Mouse (Mus musculus) CD4-positive, CD25-positive, alpha-beta regulatory T cell, adult 2 months (primary cell): Measurements from ENCODE around the gene Tmem86a.
A peak's percentile ranks its signal among the peaks of the same experiment; 100 is the strongest.

Experiments used
- DNase-seq: peaks from one replicate; pipeline ENCODE4 v3.0.0-alpha.2; 2012; ENCODE audit warnings: low read depth, low spot score

Gene Tmem86a

DNA sequence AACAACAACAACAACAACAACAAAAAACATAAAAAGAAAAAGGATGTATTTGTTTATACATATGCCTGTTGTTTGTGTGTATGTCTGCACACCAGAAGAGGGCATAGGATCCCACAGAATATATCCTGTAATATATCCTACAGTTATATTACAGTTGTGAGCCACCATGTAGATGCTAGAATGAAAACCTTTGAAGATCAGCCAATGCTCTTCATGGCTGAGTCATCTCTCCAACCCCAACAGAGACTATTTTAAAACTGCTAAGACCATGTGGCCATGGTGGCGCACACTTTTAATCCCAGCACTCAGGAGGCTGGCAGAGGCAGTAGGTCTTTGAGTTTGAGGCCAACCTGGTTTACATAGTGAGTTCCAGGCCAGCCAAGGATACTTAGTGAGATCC lies 22.9 kb upstream of the Tmem86a start:
- DNase-seq: no peak

DNA sequence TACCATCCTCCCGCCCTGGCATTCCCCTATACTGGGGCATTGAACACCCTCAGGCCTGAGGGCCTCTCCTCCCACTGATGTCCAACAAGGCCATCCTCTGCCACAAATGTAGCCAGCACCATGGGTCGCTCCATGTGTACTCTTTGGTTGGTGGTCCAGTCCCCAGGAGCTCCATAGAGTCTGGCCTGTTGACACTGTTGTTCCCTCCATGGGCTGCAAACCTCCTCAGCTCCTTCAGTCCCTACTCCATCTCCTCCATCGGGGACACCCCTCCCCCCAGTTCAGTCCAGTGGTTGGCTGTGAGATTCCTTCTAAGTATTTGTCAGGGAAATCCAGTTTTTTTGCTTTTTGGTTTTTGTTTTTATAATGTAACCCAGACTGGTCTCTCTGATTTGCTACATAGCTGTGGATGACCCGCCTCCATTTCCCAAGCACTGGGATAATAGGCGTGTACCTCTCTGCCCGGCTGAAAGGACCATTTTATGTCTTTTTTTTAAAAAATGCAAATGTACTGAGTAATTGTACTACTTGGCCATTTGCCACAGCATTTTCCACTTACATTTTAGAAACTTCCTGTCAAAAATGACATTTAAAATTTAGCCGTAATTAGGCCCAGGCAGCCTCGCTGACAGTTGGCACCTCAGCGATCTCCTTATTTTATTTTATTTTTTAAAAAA lies 19.7 kb upstream of the Tmem86a start:
- DNase-seq: peak; percentile 53

DNA sequence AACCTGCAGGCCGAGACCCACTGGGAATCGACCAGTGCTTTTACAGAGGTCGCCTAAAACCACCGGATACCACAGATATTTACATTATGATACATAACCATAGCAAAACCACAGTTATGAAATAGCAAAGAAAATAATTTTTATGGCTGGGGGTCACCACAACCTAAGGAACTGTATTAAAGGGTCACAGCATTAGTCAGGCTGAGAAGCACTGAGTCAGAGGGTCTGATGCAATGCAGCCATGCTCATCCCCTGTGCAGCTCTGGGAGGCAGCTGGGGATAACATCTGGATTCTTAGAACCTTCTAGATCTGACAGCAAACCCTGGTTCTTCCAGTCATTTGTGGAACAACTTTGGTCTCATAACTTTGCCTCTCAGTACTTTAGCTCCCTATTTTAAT lies 19.0 kb upstream of the Tmem86a start:
- DNase-seq: no peak

DNA sequence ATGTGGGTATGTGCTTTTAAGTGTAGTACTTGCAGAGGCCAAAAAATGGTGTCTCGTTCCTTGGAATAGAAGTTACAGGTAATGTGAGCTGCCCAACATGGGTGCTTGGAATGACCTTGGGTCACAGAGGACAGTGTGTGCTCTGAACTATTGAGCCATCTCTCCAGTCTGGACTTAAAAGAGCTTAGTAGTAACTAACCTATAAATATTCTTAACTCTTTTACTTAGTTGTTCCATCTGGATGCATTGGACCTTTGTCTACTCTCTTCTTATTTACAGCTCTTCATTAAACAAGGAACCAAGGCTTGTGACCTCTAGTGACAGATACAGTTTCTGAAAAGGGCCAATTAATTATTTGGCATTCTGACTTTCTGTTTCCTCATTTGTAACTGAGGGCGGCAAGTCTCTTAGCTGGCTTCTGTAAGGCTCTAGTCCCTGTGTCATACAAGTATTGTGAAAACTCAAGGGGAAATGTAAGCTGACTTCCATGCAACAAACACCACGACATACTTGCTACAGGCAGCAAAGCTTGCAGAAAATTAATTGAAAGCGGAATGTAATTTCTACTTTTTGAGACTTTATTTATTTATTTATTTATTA lies 15.5 kb upstream of the Tmem86a start:
- DNase-seq: no peak

DNA sequence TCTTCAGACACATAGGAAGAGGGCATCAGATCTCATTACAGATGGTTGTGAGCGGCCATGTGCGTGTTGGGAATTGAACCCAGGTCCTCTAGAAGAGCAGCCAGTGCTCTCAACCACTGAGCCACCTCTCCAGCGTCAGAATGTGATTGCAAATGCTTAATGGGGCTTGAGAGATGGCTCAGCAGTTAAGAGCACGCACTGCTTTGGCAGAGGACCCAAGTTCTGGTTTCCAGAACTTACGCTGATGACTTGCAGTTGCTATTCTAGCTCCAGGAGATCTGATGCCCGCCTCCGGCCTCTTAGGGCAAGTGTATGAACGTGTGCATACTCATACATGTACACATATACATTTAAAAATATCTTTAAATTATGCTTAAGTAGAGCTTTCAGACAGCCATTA lies 15.0 kb upstream of the Tmem86a start:
- no peak for DNase-seq

DNA sequence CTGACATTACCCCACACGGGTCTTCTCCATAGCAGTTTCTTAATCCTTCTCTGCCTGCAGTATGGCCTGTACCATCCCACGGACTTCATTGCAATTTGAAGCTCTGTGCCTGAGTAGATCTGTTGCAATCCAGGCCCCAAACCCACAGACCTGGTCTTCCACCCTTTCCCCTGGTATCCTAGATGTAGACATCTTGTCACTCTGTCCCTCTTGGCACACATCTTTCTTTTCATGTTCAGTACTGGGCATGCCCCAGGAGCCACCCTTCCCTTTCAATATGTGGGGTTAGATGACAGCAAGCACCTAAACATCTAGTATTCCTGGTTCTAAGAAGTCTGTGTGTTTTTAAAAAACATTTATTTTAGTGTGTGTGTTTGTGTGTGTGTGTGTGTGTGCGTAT lies 8.7 kb upstream of the Tmem86a start:
- DNase-seq: no peak

DNA sequence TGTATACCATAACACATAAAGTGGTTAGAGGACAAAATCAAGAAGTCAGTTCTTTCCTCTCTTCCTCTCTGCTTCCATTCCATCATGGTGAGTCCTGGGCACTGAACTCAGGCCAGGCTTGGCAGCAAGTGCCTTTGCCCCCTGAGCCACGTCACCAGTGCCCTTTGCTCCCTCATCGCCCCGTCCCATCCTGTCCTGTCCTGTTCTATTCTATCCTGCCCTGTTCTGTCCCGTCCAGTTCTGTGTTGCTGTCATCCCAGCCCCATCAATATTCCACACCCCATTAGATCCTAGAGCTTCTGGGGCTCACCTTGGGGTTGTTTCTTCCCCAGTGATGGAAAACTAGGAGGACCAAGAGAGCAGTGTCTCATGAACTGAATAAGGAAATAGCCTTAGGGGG lies 8.3 kb upstream of the Tmem86a start:
- DNase-seq: no peak

DNA sequence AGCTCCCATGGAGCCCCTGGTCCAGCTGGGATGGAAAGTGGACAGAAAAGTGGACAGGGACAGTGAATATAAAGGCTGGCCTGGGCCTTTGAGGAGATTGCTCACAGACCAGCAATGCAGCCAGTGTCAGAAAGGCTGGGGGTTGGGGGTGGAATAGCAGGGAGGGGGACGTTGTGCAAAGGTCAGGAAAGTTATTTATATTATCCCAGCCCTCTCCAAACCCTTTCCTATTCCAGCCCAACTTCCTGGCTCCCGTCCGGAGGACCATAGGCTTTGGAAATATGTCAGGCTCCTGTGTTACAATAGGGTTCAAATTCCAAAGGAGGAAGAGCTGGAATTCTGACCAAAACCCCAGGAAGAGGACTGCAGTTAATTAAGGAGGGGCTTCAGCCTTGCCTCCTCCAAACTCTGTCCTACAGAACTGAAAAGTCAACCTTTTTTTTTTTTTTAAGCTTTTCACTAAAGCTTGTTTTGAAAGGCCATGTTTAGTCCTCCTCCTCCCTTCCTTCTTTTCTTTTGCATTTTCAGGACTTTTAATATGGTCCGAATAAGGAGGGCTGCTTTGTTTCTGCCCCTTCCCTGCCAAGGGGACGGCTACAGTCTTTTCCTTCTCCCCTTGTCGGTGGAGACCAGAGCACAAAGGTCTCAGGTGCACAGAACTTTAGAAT lies 7.4 kb upstream of the Tmem86a start:
- no peak for DNase-seq

DNA sequence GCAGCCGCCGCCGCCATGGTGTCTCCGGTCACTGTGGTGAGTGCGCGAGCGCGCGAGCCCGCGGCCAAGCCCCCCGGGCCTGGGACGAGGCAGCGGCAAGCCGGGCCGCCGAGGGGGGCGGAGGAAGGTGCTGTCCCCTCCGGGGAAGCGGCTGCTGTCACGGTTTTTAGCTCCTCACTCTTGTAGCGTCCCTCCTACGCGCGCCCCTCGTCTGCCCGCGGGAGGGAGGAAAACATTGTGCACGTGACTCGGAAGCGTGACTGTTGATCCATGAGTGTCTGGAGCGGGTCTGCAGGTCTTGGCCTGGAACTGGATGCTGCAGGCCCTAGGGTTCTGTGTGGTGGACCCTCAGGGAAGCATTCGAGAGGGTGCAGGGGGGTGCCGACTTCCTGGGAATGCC lies 365 bp downstream of the Tmem86a start:
- DNase-seq: peak; percentile 85

DNA sequence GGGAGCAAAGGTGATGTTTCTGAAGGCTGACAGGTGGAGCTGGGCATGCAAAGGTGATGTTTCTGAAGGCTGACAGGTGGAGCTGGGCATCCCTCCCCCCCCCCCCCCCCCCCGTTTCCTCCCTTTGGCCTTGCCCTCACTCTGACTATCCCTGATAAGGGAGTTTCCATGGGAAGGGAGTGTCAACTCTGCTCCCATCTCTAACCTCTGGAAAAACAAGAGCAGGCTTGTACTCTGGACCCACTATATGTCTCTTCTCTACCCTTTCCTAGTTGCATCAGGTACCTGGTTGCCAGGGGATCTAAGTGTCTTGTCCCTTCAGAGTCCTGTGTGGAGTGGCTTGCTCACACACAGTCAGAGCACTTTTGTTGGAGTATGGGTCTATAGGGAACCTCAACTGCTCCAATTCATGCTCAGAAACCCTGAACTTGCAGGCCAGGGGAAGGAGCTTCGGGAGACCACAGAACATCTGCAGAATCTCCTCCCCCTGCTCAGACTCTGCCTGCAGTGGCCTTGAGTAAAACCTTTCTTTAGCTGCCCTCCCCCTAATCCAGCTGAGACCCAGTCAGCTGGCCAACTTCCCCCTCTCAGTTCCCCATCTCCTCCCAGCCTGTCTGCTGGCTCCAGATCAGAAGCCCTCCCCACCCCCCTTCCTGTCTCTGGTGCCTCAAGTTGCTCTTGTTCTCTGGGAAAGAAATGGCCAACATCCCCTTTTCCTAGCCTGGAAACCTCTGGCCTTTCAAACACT lies 1.2 kb downstream of the Tmem86a start:
- peak; percentile 14 for DNase-seq

DNA sequence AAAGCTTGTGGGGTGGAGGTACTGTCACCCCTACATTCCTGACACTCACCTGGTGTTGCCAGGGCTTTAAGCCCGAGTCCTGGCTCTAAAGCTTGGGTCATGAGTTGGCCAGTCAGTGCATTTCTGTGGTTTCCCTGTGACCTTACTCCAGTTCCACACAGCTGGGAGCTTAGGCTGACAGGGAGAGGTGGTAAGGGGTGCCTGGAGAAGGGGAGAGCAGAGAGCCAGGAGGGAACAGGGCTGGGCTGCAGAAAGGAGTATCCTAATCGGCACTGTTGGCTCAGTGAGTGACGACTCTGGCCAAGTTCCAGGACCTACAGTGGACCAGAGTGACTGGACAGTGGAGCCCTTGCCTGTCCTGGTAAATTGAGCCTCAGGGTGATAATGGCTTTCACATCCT lies 1.9 kb downstream of the Tmem86a start:
- no peak for DNase-seq

DNA sequence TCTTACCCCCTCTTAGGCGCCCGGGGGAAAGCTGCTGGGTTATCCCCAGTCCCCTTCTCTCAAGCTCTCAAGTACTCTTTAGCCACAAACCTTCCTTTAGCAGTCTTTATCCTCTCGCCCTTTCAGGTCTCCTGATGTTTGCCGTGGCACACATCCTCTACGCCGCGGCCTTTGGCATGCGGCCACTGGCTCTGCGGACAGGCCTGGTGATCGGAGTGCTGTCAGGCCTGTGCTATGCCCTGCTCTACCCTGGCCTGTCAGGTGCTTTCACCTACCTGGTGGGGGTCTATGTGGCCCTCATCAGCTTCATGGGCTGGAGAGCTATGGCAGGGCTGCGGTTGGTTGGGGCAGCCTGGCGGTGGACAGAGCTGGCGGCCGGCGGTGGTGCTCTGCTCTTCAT lies 2.9 kb downstream of the Tmem86a start:
- no peak for DNase-seq

DNA sequence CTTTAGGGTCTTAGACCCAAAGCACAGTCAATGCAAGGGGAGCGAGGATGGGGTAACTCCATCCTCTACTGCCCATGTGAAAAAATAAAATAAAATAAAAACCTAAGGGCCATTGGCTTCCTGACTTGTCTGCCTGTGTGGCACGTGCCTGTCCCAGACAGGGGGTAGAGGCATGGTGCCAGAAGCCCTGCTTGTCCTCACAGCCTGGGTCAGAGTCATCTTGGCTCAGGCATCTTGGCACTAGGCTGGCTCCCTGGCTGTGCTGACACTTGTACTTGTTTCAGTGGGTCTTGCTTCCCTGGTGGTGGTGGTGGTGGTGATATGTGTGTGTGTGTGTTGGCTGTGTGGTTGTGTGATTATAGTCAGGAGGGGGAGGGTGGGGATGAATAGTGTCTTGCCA lies 4.3 kb downstream of the Tmem86a start:
- DNase-seq: no peak

DNA sequence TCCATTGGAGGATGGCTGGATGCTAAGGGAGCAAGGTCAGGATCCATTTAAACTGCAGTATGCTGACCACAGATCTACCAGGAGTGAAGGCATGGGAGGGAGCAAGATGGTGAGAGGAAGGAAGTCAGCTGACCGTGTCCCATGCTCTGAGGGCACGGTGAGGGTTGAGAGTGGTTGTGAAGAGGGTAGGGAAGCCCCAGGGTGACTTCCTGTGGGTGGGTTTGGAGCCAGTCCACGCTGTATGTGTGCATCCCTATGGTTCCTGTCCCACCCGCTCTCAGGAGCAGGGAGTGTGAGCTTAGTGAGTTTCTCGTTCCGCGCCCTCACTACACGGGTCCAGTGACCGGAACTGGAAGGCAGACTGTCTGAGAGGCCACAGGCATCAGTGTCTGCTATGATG lies 5.3 kb downstream of the Tmem86a start:
- DNase-seq: no peak

DNA sequence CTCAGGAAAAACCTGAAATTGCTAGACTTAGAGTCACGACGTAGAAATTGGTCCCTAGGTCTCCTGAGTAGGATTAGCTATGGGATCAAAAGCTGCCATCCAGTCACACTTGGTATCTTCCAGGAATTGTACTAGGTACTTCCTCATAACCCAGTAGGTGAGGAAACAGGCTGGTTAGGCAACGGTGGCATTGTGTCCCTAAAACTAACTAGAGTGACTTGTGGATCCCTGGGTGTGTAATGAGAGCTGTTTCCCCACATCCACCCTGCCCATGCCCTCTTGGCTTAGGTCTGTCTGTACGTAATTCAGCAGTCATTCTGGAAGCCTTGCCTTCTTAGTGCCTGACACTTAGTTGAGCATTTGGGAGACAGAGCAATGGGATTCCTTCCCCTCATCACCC lies 5.9 kb downstream of the Tmem86a start:
- DNase-seq: no peak

DNA sequence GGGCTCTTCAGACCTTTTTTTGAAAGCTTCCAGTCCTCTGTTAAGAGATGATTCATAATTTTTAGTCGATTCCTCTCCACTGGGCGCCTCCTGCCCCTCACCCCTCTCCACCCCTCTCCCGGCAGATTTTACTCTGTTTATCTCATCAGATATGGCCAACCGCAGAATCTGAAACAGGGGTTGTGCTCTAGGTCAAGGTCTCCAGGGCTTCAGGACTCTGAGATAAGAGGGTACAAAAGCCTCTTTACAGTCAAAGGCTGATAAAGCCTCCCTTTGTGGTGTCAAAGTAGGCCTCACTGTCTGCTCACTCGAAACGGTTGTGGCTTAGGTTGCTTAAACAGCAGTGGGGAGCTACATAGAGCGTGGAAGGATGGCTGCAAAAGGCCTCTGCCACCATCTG lies 8.9 kb downstream of the Tmem86a start:
- no peak for DNase-seq

DNA sequence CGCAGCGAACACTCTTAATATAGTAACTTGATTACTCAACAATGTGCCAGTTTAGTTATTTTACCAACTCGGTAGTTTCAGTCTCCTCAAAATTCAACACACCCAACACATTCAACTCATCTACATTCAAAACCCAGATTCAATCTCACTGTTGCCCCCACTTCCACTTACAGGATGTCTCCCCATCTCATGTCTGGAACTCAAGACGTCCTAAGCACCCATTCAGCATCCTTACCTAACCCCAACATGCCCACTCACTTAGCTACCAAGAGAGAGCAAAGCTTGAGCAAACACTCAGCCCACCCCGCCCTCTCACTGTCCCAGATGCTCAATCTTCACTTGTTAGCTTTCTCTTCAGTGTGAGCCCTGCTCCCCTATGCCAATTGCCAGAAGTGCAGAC lies 11.2 kb downstream of the Tmem86a start:
- DNase-seq: no peak

DNA sequence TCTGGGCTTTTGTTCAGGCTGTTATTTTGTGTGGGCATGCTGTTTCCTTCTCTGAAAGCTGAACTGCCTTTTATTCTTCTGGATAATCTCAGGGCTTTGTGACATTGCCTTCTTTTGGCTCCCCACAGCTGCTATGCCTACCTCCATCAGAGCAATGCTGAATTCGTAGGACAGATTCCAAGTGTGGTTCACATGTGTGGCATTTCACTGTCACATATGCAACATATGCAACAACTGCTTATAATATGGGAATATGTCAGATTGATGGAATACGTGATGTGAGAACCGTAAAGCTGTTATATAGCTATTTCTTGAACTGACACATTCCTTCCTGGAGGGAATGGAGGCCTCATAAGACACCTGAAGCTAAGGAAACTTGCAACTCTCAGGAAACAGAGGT lies 16.5 kb downstream of the Tmem86a start:
- DNase-seq: no peak

DNA sequence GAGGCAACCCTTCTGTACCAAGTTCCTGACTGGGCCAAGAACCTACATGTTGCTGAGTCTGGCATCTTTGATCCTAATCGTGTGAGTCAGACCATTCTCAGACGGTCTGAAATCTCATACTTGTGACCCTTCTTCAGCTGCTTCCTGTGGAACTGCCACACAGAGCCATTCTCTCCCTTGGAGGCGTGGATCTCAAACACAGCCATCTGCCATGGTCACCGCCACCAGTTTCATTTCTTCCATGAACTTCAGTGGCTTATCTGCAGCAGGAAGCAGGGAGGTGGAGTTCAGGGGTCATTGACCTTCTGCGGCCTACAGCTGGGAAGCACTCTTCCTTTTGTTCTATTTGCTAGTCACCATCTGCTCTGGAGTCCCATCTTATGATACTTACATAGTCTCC lies 17.5 kb downstream of the Tmem86a start:
- no peak for DNase-seq

DNA sequence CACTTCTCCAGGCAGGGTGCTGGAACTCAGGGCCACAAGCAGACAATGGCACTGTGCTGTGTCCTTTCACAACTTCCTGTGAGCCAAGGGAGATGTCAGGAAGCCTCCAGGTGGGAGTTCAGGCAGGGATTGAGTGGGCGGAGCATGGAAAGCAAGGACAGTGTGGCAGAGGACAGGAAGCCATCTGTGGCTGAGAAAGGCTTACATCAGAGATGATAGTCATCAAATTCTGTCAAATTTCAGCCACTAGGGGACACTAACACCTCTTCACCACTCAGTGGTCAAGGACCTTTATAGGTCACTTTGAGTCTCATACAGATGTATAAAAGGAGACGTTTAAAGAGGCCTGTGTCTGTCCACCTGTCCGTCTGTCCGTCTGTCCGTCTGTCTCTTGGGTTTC lies 22.1 kb downstream of the Tmem86a start:
- DNase-seq: no peak

DNA sequence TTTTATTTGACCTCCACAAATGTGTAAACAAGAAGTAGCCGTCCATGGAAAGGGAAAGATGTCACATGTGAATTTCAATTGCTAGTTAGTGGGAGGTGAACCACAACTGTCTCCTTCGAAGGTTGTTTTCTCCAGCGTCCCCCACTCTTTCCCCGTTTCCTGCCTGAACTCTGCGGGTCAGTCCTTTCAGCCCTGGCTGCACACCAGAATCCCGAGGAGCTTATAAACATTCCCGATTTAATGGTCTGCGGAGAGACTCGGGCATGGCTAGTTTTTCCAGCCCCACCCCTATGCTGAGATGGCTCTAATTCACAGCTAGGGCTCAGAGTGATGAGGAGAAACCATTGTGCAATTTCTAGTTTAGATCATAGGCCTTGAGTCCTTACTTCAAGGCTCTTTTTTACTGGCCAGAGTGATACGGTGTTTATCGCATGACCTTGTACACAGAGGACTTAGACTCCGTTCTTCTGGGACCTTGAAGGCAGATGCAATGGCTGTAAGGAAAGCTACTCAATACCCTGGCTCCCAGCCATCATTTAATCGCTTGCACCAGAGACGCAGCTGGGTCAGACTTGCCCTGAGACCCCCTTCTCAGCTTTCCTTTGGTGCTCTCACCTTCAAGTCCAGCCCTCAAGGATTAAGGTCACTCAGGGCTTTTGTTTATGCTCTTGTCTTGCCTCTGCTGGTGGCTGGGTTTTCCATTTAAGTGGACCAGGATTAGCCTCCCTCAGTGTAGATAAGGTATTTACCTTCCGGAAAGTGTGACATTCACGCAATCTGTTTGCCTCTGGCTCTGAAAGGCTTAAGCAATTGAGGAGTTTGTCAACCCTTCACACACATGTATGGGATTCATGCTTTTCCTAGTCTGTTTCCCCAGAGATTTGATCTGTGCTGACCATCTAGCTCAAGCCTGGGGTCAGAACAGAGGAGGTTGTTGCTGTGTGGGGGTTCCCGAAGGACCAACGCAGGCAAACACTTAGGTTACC lies 23.4 kb downstream of the Tmem86a start:
- DNase-seq: no peak
